Mouse (Mus musculus): ENCODE measurements around the gene Gm11983. TPM values are rescaled to one million over a fixed set of nuclear protein-coding genes. Genes with fewer than 3 reads are reported as not detected.
"Not testable (repeated sequence)": the region's sequence is repeated elsewhere in the genome, so short reads cannot be mapped to it uniquely, and the experiment has no call there.

The Gm11983 gene
- not detected for total RNA-seq (2021)
- long read RNA-seq, experiment 1: 0 reads
- long read RNA-seq, experiment 2: 0 reads

GRCm38 (mm10) chr11:6837554-6837953 is at the start of gene Gm11983:
TSS of gene Gm11983 (minus strand) at chr11:6837654.
- no peak for DNase-seq

- not testable (repeated sequence) for DNase-seq
Measured at GRCm38 (mm10) chr11:6883045-6883444, 45.6 kb upstream of the Gm11983 start.

- peak in 1 of 2 experiments; percentile 6 for DNase-seq
Measured at GRCm38 (mm10) chr11:6881614-6882013, 44.2 kb upstream of the Gm11983 start.

GRCm38 (mm10) chr11:6877740-6878139 is 40.3 kb upstream of the Gm11983 start:
- peak in 1 of 2 experiments; percentile 3 for DNase-seq

DNA sequence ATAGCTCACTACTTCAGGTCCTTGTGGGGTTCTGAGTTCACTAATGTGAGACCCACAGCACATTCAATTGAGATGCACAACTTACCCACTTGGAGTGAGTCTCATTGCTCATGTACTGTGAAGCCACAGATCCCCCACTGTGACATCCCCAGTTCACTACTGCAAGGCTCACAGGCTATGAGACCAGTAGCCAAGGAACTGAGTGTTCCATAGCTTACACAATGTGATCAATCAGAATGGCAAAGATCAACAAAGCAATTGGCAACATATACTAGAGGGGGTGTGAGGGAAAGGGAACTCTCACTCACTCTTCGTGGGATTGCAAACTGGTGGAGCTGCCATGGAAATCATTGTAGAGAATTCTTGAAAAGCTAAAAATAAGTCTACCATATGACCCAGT is 33.5 kb upstream of the Gm11983 start:
- no peak for DNase-seq

GRCm38 (mm10) chr11:6865536-6865935 is 28.1 kb upstream of the Gm11983 start:
- no peak for DNase-seq

DNA sequence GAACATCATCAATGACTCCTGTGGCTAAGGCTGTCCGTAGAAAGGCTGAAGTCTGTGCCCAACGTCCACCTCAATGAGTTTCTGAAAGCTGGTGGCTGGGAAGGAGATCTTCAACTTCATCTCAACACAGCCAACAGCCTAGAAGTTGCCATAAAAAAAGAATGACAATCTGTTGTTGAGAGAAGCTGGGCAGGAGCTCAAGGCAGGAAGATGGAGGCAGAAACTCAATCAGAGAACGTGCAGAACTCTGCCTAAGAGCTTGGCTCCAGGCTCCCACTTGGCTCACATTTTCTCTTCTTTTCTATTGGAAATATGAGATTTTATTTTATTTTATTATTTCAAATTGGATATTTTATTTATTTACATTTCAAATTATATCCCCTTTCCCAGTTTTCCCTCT is 24.7 kb upstream of the Gm11983 start:
- no peak for DNase-seq

DNA sequence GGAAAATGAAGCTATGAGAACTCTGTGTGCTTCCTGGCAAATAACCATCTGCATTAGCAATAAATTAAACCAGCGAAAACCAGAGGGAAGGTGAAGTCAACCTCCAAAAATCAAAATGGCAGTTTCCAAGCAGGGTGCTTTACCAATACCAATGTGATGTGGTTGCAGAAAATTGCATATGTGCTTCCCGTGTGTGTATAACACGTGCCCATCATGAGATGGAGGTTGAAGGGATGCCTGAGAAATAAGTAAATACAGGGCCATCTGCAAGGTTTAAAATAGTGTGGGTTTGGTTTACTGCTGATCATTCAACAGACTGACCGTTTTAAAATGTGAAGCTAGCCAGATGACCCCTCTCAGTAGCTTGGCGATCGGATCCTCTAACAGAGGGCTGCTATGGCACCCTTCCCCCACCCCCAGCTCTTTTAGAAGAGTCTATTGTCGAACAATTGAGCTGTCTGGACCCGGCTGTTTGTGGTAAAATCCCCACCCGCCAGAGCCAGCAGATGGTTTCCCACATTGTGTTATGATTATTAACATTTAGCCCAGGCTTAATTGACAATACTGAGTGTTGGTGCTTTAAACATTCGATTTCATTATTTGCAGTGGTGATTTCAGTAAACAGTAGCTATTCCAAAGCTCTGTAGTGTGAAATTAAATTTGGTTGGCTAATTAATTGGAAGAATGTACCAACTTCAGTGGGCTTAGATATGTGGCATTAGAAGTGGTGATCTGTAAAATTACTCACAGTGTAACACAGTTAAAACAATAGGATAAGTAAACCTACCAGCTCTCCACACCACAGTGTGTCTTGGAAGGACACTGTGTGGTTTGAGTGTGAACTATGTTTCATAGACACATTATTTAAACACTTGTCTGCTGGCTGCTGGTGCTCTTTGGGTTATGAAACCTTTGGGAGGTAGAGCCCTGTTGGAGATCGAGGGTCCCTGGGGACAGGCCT is 22.7 kb upstream of the Gm11983 start:
- no peak for DNase-seq

DNA sequence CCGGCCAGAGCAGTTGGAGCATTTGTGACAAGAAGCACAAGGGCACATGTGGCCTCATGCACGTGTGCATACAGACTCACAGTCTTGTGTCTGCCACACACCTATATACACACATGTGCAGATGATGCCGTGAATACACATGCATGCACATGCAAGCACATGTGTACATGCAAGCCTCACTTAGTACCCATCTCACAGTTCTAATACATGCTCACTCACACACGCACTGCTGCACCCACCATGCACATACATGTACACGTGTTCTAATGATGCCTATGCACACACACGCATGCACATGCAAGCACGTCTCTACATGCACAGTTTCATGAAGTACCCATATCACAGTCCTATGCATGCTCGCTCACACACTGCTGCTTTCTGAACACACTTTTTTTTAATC is 21.6 kb upstream of the Gm11983 start:
- DNase-seq: no peak

GRCm38 (mm10) chr11:6855942-6856341 is 18.5 kb upstream of the Gm11983 start:
- no peak for DNase-seq

DNA sequence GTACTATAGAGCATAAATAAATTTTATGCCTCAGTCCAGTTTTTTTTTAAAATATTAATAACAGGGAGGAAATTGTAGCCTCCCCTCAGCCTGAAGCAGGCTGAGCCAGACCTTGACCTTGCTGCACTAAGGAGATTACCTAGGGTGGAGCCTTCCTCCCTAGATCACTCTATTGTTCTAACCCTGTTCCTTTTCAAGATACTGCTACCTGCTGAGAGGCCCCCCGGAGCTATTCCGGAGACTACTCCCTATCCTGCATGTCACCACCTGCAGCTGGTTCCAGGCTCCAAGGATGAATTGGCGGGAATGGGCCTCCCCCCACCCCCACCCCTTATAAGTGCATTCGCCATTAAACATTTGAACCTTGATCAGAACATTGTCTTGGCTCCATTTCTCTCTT is 15.9 kb upstream of the Gm11983 start:
- DNase-seq: not testable (repeated sequence)

DNA sequence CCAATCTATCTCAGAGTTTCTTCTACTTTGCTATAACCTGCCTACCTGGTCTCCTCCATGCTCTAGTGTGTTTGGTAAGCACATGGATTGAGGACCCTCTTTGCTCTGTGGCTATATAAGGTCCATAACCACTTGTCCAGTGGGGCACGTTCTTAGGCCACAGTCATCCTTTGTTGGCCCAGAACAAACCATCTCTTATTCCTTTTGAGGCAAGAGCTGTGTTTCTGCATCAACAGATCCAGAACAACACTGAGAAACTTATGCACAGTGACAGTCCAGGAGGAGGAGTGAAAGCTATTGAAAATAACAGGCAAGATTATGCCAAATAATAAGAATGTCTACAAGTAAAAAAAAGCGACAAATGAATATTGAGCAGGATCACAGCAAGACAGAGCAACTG is 6.4 kb upstream of the Gm11983 start:
- DNase-seq: no peak

GRCm38 (mm10) chr11:6842160-6842559 is 4.7 kb upstream of the Gm11983 start:
- no peak for DNase-seq

- DNase-seq: no peak
Measured at GRCm38 (mm10) chr11:6840775-6841174, 3.3 kb upstream of the Gm11983 start.

DNA sequence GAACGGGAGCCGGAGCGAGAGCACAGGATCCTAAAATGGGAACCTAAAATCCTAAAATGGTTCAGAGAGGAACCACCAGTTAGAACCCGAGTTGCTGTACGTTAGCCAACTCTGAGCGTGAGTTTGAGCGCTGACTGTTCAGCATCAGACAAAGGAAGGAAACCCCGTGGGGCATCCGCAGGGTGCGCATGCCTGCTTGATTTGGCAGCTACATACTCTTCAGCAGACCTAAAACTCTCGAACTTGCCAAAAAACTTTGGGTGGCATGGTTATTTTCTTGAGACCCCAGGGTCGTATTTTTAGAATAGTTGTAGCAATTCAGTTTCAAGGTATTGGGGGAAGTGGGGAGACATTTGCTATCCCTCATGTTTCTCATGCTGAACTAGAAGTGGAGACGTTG is 2.8 kb downstream of the Gm11983 start:
- DNase-seq: no peak

DNA sequence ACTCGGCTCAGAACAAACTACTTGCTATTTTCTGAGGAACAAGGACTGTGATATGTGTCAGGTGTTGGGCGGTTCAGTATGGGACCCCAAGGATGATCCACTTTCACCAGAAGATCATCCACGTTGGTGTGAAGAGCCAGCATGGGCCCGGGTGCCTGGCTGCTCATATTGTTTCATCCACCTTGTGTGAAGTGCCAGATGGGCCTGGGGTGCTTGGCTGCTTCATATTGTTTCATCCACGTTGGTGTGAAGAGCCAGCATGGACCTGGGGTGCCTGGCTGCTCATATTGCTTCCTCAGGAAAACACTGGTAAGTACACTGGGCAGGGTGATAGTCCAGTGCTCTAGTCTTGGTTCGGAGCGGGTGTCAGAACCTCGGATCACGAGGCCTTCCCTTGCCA is 3.7 kb downstream of the Gm11983 start:
- no peak for DNase-seq

GRCm38 (mm10) chr11:6831931-6832330 is 5.5 kb downstream of the Gm11983 start:
- DNase-seq: no peak

GRCm38 (mm10) chr11:6828196-6828595 is 9.3 kb downstream of the Gm11983 start:
- DNase-seq: no peak

DNA sequence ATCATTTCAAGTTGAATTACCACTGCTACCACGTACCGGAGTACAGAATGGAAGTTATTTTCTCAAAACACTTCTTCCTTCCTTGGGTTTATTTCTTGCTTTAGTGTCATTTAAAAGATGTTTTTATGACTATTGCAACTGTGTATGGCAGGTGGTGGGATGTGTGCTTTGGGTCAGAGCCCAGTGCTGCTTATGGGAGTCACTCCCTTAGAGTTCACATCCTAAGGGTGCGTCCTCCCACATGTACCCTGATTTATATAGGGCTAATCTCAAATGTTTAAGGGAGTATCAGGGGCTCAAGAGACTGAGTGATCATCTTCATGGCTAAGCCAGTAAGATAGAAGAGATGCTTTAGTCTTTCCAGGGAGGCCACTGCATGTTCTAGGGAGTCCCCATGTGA is 11.3 kb downstream of the Gm11983 start:
- no peak for DNase-seq

DNA sequence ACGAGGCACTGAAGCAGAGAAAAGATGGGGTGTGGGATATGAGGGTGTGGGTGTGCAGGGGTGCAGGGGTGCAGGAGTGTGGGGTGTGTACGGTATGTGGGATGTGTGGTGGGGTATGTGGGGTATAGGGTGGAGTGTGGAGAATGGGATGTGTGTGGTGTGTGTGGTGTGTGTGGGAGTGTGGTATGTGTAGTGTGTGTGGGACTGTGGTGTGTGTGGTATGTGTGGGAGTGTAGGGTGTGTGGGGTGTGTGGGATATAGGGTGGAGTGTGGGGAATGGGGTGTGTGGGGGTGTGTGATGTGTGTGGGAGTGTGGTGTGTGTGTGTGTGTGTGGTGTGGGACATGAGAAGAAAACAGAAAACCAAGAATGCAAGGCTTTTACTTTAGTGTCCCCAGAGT is 14.3 kb downstream of the Gm11983 start:
- DNase-seq: no peak

DNA sequence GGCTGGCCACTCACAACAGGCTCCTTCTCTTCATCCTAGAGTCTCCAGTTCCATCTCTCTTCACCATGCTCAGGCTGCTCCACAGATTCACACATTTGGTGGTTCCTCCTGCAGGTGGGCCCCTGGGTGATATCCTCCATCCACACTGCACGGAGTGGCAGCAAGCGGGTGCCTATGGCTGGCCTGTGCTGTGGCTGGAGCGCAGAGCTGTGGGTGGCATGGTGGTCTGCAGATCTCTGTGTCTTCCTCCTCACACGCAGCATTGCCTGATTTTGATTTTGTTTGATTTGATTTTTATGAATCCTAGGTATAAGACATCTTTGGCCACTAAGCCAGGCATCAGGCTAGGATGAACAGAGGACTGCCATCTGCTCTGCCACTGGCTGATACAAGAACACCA is 23.0 kb downstream of the Gm11983 start:
- DNase-seq: no peak

DNA sequence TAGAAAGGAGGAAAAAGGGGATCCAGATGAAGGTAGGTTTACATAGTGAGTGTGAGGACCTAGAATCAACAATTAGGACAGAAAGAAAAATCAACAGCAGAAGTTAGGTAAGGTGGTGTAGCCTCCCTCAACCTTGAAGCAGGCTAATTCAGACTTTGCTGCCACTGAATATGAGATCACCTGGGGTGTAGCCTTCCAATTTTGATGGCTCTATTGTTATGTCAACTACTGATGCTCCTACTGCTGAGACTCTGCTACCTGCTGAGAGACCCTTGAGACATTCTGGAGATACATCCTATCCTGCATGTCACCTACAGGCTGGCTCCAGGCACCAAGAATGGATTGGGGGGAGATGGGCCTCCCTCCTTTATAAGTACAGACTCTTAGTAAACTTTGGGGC is 34.6 kb downstream of the Gm11983 start:
- DNase-seq: not testable (repeated sequence)

GRCm38 (mm10) chr11:6790690-6791089 is 46.8 kb downstream of the Gm11983 start:
- DNase-seq: peak in 1 of 2 experiments; percentile 10

Data from heart, adult 18-20 months (tissue).